Mouse (Mus musculus): ENCODE results near the gene Plcl1.

Gene Plcl1

DNA sequence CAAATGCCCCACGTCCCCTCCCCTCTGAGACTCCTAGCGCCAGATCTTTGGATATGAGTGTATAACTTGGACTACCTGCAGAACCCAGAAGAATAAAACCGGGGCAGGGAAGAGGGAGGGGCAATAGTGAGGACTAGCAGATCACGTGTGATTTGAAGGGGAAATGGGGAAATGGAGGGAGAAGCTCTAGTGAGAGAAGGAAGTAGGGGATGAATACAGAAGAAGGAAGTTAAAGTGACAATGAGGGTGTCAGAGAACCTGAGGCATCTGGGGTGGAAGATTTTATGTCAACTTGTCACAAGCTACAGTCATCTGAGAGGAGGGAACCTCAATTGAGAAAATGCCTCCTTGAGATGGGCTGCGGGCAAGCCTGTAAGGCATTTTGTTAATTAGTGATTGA, 119.4 kb downstream of the Plcl1 start:
- DNase-seq (ENCODE audit: low spot score) = no peak

DNA sequence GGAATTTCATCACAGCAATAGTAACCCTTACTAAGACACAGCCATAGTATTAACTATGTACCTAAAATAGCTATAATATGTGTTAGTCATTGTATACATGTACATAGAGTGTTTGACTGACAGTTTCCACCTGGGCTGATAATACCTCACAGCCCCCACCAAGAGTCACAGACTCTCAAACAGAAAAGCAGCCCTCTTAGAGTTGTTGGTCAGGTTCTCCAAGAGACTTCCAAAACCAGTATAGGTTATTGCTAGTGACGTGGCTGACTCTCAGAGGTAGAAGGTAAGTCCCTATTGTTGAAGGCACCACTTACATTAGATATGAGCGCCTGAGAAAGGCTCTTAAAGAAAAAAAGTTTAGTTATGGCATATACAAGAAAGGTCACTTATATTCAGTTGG, 120.0 kb downstream of the Plcl1 start:
- no peak for DNase-seq (ENCODE audit: low spot score)

DNA sequence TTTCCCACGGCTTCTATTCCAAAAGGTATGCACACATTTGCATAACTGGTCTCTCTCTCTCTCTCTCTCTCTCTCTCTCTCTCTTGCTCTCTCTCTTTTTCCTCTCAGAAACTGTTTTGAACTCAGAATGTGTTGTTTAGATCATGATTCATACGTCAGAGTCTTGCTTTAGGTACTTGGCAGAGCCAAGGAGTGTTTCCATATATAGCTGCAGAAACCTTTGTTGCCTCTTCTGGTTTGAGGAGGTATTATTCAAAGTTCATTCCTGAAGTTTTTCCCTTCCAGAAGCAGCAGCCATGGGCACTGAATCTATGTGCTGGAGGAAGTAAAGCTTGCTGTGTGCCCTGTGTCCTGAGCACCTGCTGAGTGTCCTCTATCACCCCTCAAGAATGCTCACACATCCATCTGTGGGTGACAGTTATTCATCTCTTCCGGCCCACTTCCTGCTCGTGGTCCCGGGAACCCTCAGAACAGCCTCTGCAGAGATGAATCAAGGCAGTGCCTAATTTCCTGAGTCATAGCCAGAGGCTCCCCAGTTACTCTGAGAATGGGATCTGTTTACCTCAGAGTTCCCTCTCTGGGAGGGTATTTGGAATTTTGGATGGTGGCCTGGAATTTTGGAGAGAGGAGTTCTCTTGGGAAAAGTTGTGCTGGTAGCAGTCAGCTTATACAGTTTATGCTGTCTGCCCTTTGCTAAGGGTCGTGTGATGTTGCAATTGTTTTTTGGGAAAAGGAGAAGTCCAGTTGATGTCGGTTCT, 123.0 kb downstream of the Plcl1 start:
- no peak for DNase-seq (ENCODE audit: low spot score)

DNA sequence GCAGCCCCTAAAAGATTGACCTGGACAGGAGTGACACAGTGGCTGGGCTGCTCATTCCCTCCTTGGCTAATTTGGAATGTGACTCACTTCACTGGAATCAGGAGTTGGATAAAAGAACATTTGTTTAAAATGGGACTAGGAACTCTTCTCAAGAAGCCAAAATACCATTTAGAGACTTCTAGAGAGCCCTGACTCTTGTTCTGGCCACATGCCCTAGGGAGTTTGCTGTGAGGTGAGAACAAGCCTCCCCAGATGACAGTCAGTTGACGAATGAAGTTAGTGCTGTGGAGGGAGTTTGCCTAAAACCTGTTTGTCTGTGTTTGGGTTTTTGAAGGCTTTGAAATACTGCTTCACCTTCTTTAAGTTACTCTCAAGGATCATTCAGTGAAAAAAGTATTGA, 128.1 kb downstream of the Plcl1 start:
- DNase-seq (ENCODE audit: low spot score) = no peak

DNA sequence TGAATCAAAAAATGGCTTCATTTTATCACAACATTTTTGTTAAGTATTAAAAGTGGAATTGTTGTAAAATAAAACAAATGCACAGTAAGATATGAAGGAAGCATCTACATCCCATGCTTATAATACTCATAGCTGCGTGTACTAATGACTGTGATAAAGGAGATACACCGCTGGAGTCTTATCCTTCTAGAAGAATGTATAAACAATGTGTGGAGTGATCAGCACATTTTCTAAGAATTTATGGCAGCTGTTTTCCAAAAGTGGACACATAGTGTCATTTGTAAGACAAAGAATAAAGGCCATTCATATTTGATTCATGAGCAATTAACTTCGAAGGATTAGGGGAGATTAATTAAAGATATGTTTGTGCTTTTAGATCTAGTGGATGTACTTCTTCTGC, 148.7 kb downstream of the Plcl1 start:
- no peak for DNase-seq (ENCODE audit: low spot score)

DNA sequence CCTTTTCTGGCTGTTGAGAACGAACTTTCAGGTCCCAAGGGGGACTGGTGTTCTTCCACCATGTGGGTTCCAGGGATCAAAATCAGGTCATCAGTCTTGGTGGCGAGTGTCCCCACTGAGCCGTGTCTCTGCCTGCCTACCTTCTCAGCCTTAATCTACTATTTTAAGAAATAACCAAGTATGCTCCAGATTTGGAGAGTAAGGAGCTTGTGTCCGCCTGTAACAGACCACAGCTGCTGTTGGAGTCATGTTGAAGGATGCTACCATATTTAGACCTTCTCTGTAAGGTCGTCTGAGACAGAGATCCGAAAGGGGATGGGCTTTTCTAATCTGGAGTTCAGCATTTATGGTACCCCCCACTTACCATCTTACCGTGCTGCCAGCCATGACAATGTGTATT, 152.2 kb downstream of the Plcl1 start:
- no peak for DNase-seq (ENCODE audit: low spot score)

DNA sequence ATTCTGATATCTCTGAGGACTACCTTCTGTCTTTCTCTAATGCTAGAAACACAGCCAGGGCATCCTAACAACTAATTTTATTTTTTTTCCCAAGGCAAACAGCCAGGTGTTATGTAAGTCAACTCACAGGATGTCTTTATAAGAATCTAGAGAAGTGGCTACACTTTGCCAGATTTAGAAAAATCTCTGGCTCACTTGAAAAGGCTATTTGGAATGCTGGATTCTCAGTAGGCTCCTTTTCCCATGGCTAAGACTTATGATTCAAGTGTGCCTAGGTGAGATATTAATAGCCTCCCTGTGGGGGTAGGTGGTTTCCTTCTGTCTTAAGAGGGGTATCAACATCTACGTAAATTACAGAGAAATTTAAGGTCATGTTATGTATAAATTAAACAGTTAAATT, 152.7 kb downstream of the Plcl1 start:
- no peak for DNase-seq (ENCODE audit: low spot score)

DNA sequence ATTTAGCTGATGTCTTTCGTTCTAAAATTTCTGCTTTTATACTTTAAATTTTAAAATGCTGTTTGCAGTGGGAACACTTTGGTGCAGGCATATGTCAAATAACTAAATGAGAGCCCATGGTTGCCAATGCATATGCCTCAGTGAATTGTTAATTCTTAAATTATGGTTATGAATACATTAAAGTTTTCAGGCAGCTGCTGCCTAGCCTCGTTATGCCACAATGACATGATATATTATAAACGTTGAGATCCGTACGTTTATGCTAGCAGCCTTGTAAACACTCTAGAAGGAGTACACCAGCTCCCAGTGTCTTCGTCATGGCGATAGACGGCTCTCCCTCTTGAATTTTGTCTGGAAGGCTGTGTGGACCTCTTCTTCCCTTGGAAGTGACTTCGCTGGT, 154.3 kb downstream of the Plcl1 start:
- no peak for DNase-seq (ENCODE audit: low spot score)

DNA sequence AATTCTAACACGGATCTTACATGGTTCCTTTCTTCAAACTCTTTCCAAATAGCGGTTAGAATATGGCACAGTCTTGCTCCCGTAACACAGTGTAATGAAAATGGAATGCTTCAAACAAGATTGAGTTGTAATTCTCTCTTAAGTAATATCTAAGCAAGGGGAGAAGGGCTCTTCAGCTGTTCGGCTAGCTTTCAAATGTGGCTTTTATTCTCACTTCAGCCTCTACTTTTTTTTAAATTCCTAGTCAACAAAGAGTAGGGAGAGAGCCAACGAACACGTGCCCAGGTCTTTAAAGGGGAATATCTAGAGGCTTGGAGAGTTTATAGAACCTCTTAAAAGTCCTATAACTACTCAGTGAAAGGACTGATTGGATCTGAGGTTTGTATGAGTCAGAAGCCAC, 160.2 kb downstream of the Plcl1 start:
- DNase-seq (ENCODE audit: low spot score) = no peak

DNA sequence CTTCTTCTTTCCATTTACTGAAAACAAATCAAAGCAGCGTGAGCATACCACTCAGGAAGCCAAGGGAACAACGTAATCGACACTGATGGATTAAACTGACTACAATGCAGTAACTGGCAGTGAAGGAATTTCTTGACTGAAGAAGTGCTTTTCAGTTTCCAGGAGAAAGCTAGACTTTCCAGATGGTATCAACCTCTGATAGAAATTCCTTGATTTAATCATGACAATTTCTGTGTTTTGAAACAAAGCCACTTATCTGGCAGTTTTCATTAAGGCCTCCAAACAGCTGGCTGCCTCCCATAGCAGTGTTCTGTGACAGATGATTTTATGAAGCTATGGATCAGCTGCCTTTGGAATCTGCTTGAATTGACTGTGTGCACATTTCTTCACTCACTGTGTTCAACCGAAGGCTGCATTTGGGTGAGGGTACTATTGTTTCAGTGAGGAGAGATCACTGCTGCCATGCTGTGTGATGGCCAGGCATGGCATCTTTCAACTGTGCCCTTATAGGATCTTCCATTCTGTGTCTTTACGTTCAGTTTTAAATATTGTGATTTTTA, 162.2 kb downstream of the Plcl1 start:
- no peak for DNase-seq (ENCODE audit: low spot score)

DNA sequence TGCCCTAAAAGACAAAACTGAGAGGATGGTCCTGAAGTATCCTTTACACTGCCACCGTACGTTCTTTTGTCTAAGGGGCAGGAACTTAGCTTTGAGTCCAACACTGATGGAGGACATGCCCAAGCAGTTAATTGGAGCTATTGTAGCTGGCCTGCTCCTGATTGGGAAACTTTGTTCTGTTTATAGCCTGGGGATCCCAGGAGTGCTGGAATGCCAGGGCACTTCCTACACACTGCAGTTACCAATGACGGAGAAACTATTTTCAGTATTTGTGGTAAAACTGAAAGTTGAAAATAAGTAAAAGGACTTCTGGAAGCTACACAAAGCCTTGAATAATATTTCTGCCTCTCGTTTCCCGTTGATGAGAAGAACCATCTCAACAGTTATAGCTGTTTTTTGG, 164.5 kb downstream of the Plcl1 start:
- DNase-seq (ENCODE audit: low spot score) = no peak

DNA sequence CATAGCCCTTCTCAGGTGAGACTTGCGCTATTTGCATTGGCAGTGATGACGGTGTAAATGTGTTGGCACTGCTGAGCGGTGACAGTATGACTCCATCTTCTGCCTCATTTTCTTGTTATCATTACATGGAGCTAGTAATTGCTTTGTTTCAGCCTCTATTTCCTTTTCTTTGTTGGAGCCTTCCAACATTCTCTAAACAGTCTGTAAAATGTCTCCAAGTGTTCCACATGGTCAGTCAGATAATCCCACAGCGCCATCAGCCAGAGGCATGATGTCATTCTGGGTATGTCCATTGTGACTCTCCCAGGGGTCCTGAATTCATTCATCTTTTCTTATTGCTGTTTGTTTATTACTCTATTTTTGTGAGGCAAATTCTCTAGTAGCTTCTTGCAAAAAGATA, 165.7 kb downstream of the Plcl1 start:
- no peak for DNase-seq (ENCODE audit: low spot score)

DNA sequence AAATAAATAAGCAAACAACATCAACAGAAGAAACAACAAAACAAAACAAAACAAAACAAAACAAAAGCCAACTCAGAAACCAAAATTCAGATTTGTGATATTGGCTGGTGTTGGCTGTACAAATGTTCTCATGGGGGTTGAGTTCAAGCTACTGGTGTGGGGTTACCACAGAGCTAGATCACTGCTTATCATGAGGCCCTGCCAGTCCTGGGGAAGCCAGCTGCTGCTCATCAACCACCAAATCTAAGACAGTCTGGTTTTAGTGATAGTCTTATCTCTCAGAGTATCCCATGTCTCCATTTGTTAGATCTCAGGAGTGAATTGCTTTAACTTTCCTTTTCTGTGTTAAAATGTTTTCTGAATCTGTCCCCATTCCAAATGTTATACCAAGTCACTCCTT, 166.5 kb downstream of the Plcl1 start:
- DNase-seq (ENCODE audit: low spot score) = no peak

DNA sequence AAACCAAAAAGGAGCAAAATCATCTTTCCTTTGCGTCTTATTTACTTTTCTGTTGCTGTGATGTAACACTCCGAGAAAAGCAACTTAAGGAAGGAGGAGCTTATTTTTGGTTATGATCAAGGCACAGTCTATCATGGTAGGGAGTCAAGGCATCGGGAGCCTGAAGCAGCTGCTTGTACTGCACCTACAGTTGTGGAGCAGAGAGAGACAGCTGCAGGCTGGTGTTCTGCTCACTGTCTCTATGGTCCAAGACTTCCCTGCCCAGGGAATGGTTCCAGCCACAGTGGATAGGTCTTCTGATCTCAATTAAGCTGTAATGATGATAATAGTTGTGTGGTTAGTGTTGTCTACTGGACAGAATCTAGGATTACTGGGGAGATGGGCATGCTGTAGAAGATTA, 166.9 kb downstream of the Plcl1 start:
- DNase-seq (ENCODE audit: low spot score) = no peak

DNA sequence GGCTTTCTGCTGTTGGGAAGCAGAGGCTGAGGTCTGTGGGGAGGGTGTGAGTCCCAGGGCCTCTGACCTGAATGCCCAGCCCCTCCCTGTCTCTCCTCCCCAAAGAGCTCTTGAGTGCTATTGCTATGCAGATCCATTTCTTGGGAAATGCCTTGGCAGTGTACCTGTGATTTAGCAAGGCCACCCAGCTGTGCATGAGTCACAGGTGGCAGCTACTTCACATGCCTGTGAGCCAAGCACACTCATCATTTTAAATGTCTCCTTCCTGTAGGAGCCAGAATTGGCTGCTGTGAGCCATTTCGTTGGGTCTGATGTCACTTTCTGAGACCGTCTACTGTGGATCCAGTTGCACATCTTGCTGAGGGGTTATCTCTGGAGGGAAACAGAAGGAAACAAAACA, 170.2 kb downstream of the Plcl1 start:
- peak; percentile 13 for DNase-seq (ENCODE audit: low spot score)

DNA sequence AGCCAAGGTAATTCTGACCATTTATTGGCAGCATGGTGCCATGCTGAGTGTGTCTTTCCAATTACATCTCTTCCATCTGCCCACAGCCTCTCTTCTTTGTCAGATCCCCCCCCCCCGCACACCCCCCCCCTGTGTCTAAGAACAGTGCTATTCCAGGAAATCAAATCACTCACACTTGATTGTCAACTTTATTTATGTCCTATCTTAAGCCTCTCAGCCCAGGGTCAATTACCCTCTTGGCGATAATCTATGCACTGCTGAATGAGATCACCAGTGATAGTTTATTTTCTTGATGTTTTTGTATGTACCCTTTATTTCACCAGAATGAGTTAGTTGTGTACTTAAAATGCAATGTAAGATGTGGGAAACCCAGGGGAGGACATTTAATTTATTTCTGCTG, 176.0 kb downstream of the Plcl1 start:
- DNase-seq (ENCODE audit: low spot score) = no peak

DNA sequence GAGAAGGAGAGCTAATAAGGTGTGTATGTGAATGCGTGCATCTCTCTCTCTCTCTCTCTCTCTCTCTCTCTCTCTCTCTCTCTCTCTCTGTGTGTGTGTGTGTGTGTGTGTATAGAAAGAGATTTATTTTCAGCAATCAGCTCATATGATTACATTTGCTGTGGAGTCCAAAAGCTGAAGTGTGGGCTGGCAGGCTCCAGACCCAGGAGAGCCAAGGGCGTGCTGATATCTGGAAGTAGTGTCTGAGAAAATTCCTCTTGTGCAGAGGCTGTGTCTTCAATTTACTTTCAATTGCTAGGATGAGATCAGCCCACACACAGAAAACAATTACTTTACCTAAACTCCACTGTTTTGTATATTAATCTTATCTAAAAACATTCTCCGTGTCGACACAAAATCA, 179.7 kb downstream of the Plcl1 start:
- DNase-seq (ENCODE audit: low spot score) = no peak

DNA sequence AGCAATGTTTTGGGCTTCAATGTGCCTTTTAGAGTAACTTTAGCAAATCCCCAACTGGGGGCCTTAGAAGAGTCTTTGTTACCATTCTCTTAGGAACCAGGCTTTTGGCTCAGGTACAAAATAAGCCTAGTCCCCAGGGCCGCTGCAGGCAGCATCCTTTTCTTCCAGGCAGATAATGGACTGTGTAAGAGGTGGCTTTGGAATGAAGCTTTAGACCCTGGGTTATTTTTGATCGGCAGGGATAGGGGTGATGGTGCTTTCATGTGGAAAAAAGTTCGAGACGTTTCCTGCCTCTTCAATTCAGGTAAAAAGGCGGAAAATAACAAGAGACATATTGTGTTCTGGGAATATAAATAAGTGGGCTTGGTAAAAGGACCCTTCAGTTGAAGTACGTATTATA, 182.4 kb downstream of the Plcl1 start:
- DNase-seq (ENCODE audit: low spot score) = no peak

DNA sequence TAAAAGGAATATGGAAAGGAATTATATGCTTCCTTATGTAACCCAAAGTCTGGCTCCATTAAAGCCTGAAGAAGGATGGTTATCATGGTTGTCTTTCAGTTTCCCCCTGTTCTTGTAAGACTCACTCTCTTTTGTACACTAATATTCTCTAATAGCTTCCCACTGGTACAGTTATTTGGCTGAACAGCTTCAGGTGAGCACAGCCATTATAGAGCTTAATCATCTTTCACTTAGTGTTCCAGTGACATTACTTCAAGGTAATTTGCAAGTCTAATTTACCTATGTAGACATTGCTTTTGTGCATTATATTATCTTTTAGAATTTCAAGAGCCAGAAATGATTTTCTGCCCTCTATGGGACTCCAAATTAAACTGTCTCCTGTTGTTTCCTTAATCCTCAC, 184.3 kb downstream of the Plcl1 start:
- DNase-seq (ENCODE audit: low spot score) = no peak

DNA sequence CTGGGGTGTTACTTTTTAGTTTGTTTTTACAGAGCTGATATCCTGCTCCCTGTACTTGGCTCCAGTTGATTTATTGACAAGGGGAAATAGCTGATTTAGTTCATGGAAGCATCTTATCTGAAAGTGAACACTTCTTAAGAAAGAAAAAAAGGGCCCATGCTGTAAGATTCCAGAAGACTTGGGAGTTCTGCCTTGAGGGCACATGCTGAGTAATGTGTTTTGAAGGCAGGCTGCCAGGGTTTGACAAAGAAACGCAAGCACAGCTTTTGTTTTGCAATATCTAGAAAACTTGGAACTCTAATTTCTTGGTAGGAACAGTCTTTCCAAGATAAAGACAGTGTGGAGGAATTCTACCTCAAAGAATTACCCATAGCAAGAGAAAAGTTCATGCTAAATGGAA, 194.8 kb downstream of the Plcl1 start:
- peak; percentile 28 for DNase-seq (ENCODE audit: low spot score)

DNA sequence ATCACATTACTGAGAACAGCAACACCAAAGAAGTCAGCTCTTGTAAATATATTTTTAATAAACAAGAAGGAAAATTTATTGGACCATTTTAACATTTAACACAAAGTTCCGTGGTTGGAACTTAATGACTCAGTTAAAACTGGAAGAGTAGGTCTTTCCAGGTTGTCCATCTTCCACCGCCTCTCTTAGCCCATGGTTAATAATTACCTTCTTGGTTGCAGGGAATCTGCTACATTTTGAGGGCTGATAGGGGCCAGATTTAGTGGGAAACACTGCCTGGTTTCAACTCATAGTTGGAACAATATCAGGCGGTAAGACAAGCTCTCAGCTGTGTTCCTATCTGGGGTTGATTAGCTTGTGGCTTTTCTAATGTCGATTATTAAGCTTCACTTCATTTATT, 198.9 kb downstream of the Plcl1 start:
- DNase-seq (ENCODE audit: low spot score) = no peak

DNA sequence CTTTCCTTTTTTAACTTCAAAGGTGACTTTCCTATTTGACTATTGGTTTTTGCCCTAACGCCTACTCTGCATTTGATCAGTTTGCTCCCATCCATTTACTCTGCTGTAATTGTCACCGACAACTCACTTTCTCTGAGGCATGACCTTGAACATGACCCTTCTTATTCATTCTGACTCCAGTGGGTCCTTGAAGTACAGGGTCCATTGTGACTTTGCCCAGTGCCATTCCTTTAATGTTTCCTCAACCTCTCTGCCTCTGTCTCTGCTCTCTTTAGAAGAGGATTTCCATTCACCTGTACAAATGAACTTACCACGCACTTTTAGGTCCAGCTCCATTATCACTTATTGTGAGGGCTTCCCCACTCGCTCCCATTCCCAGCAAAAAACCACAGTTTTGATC, 199.7 kb downstream of the Plcl1 start:
- no peak for DNase-seq (ENCODE audit: low spot score)

DNA sequence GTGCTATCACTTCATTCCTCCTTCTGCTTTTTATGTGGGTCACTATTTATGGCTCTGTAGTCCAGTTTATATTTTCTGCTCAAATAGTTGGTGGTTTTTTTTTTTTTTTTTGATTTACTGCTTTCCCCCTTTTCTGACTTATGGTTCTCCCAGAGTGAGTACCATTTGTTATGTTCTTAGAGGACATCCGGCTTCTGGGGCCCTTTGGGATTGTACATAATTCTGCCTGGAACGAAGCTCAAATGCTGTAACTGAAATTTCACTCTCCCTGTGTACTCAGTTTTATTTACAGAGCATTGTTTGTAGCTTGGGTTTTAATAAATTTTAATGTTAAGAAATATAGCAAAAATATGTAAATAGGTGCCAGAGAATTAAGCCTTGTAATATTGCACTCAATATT, 200.2 kb downstream of the Plcl1 start:
- no peak for DNase-seq (ENCODE audit: low spot score)

DNA sequence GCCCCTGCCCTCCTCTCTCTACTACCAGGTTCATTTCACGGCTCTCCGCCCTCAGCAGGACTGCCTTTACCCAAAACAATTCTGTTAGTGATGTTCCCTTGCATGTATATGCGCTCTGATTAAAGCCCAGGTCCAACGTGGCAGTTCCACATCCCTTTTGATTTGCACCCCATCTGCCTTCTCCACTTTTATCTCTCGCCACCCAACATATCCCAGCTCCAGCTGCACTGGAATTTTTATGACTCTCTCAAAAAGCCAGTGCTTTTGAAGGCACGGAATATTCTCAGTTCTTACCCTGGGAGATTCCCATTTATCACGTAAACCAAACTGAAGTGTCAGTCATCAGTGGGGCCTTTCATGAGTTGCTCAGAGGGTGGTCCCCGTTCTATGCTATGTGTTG, 200.7 kb downstream of the Plcl1 start:
- DNase-seq (ENCODE audit: low spot score) = no peak

All from ovary, postnatal 14 days (tissue).